Mouse (Mus musculus) retina, postnatal 1 day (tissue): ENCODE data around the gene Farsa.

ENCODE experiments used
- DNase-seq: peaks from one replicate; pipeline ENCODE4 v3.0.0-alpha.2; 2012

Gene Farsa

DNA sequence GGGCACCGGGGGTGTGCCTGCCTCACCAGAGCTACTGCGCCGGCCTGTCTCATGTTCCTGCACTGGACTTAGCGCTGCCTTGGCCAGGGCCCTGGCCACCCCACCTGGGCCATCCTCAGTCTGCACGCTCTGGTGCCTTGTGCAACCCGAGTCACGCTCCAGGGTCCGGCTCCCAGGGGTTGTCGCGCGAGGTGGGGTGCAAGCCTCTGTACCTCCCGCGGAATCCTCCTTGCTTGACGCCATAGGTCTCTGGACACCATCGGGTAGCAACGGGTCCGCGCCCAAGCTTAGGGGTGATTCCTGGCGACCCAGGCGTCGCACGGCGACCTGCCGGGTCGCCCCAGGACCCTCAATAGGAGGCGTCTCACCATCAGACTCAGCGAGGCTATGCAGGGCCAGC, 55.6 kb downstream of the Farsa start:
- DNase-seq: no peak

GRCm38 (mm10) chr8:84912895-84913501, 56.2 kb downstream of the Farsa start:
- peak; percentile 72 for DNase-seq

DNA sequence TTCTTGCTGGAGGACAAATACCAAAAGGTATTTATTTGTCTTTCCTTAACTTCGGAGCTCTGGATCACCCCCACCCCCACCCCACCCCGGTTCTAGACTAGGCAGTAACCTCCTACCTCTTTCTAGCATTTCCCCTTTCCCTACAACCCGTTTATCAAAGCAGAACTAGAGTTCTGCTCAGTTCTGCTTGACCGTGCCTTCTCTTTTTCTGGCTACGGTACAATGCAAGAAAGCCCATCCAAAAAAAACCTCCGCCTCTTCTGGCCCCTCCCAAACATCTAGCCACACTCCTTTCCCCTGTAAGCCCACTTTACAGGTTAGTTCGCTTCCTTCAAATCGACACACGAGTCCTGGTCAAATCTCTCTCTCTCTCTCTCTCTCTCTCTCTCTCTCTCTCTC, 56.7 kb downstream of the Farsa start:
- DNase-seq: no peak

- DNase-seq: peak; percentile 64
Measured at GRCm38 (mm10) chr8:84913960-84914359, 57.2 kb downstream of the Farsa start.

DNA sequence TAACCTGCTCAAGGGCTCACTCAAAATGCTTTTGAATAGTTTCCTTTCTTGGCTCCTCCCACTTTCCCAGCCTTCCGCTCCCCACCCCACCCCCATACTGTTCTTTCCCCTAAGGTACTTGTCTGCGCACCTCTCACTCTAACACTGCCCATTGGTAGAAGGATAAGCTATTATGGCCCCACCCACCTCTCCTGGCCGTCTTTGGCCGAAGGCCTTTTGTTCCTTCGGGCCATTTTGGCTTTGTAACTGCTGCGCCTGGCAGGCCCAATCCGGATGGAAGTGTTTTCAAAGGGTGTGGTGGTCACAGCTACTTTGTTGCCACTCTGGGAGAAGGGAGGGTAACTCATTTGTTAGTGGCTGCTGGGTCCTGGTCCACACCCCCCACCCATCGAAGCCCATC, 58.5 kb downstream of the Farsa start:
- DNase-seq: no peak

GRCm38 (mm10) chr8:84917781-84918180, 61.0 kb downstream of the Farsa start:
- no peak for DNase-seq

GRCm38 (mm10) chr8:84918646-84919045, 61.9 kb downstream of the Farsa start:
- no peak for DNase-seq
